Mouse (Mus musculus): ENCODE results near the gene Klk8. TPM values are rescaled to one million over a fixed set of nuclear protein-coding genes. Genes with fewer than 3 reads are reported as not detected.

The Klk8 gene
- polyA plus RNA-seq, 1 experiment, result not detected

GRCm38 (mm10) chr7:43815211-43815610 is 17.8 kb downstream of the Klk8 start:
- Histone ChIP-seq H3K4me1 (ENCODE audit: control insufficient read depth, insufficient read depth, low read length) (no peaks in the 10 kb centered on the region), H3K27ac (ENCODE audit: insufficient read depth, low read depth, low read length) (no peak overlapping the region), H3K4me3 (ENCODE audit: insufficient read depth, low read depth, low read length) (no peak overlapping the region)
- TF ChIP-seq CTCF (IDR thresholded peaks at IDR 0.05; ENCODE audit: insufficient read depth, low read depth, low read length) (no peak), POLR2A (IDR thresholded peaks at IDR 0.05; ENCODE audit: insufficient read depth, low read depth, low read length) (no peak)
- whole genome bisulfite sequencing, result 91% methylated on average over 7 of the region's 7 CpGs

GRCm38 (mm10) chr7:43816746-43817145 is 19.4 kb downstream of the Klk8 start:
- Histone ChIP-seq H3K4me1 (ENCODE audit: control insufficient read depth, insufficient read depth, low read length) (no peaks in the 10 kb centered on the region), H3K27ac (ENCODE audit: insufficient read depth, low read depth, low read length) (no peak overlapping the region), H3K4me3 (ENCODE audit: insufficient read depth, low read depth, low read length) (no peak overlapping the region)
- no peak for TF ChIP-seq CTCF (IDR thresholded peaks at IDR 0.05; ENCODE audit: insufficient read depth, low read depth, low read length)
- no peak for TF ChIP-seq POLR2A (IDR thresholded peaks at IDR 0.05; ENCODE audit: insufficient read depth, low read depth, low read length)

- Histone ChIP-seq H3K4me3 (ENCODE audit: insufficient read depth, low read depth, low read length) (no peak overlapping the region), H3K4me1 (ENCODE audit: control insufficient read depth, insufficient read depth, low read length) (no peaks in the 10 kb centered on the region), H3K27ac (ENCODE audit: insufficient read depth, low read depth, low read length) (no peak overlapping the region)
- WGBS, result 92% methylated on average over 7 of the region's 7 CpGs
- TF ChIP-seq POLR2A (IDR thresholded peaks at IDR 0.05; ENCODE audit: insufficient read depth, low read depth, low read length), result no peak
- no peak for TF ChIP-seq CTCF (IDR thresholded peaks at IDR 0.05; ENCODE audit: insufficient read depth, low read depth, low read length)
Measured at GRCm38 (mm10) chr7:43821581-43821980, 24.2 kb downstream of the Klk8 start.

- no peaks in the 10 kb centered on the region for H3K4me1 ChIP-seq (ENCODE audit: control insufficient read depth, insufficient read depth, low read length)
- H3K27ac ChIP-seq (ENCODE audit: insufficient read depth, low read depth, low read length), result no peak within 1 kb of the TSS
- no peak for TF ChIP-seq POLR2A (IDR thresholded peaks at IDR 0.05; ENCODE audit: insufficient read depth, low read depth, low read length)
- TF ChIP-seq CTCF (IDR thresholded peaks at IDR 0.05; ENCODE audit: insufficient read depth, low read depth, low read length), result no peak
- H3K4me3 ChIP-seq (ENCODE audit: insufficient read depth, low read depth, low read length), result no peak within 1 kb of the TSS
- 79% methylated on average over 10 of the region's 10 CpGs for WGBS
Measured at GRCm38 (mm10) chr7:43824199-43824598, 26.8 kb downstream of the Klk8 start, which contains the start of gene Klk6. TSS of gene Klk6 (plus strand) at chr7:43824499.

- Histone ChIP-seq H3K4me1 (ENCODE audit: control insufficient read depth, insufficient read depth, low read length) (no peaks in the 10 kb centered on the region), H3K27ac (ENCODE audit: insufficient read depth, low read depth, low read length) (no peak overlapping the region), H3K4me3 (ENCODE audit: insufficient read depth, low read depth, low read length) (no peak overlapping the region)
- WGBS, result 84% methylated on average over 5 of the region's 5 CpGs
- TF ChIP-seq POLR2A (IDR thresholded peaks at IDR 0.05; ENCODE audit: insufficient read depth, low read depth, low read length), result no peak
- TF ChIP-seq CTCF (IDR thresholded peaks at IDR 0.05; ENCODE audit: insufficient read depth, low read depth, low read length), result no peak
Measured at GRCm38 (mm10) chr7:43826056-43826455, 28.7 kb downstream of the Klk8 start.

GRCm38 (mm10) chr7:43827706-43828105 is 30.3 kb downstream of the Klk8 start:
- Histone ChIP-seq H3K27ac (ENCODE audit: insufficient read depth, low read depth, low read length) (no peak overlapping the region), H3K4me1 (ENCODE audit: control insufficient read depth, insufficient read depth, low read length) (no peaks in the 10 kb centered on the region), H3K4me3 (ENCODE audit: insufficient read depth, low read depth, low read length) (no peak overlapping the region)
- no peak for TF ChIP-seq POLR2A (IDR thresholded peaks at IDR 0.05; ENCODE audit: insufficient read depth, low read depth, low read length)
- TF ChIP-seq CTCF (IDR thresholded peaks at IDR 0.05; ENCODE audit: insufficient read depth, low read depth, low read length), result no peak
- 84% methylated on average over 4 of the region's 4 CpGs for WGBS

- no peak for TF ChIP-seq POLR2A (IDR thresholded peaks at IDR 0.05; ENCODE audit: insufficient read depth, low read depth, low read length)
- 89% methylated on average over 8 of the region's 8 CpGs for whole genome bisulfite sequencing
- Histone ChIP-seq H3K4me1 (ENCODE audit: control insufficient read depth, insufficient read depth, low read length) (no peaks in the 10 kb centered on the region), H3K27ac (ENCODE audit: insufficient read depth, low read depth, low read length) (no peak overlapping the region), H3K4me3 (ENCODE audit: insufficient read depth, low read depth, low read length) (no peak overlapping the region)
Measured at GRCm38 (mm10) chr7:43829006-43829405, 31.6 kb downstream of the Klk8 start.

- no peaks in the 10 kb centered on the region for H3K4me1 ChIP-seq (ENCODE audit: control insufficient read depth, insufficient read depth, low read length)
- H3K4me3 ChIP-seq (ENCODE audit: insufficient read depth, low read depth, low read length), result no peak within 1 kb of the TSS
- no peak for TF ChIP-seq POLR2A (IDR thresholded peaks at IDR 0.05; ENCODE audit: insufficient read depth, low read depth, low read length)
- H3K27ac ChIP-seq (ENCODE audit: insufficient read depth, low read depth, low read length), result no peak within 1 kb of the TSS
- WGBS, result 70% methylated on average over 3 of the region's 3 CpGs
Measured at GRCm38 (mm10) chr7:43841701-43842100, 44.3 kb downstream of the Klk8 start, which contains the start of gene Klk5. TSS of gene Klk5 (plus strand) at chr7:43841971.

GRCm38 (mm10) chr7:43843801-43844200 is 46.4 kb downstream of the Klk8 start:
- Histone ChIP-seq H3K4me1 (ENCODE audit: control insufficient read depth, insufficient read depth, low read length) (no peaks in the 10 kb centered on the region), H3K27ac (ENCODE audit: insufficient read depth, low read depth, low read length) (no peak overlapping the region), H3K4me3 (ENCODE audit: insufficient read depth, low read depth, low read length) (no peak overlapping the region)
- 86% methylated on average over 4 of the region's 4 CpGs for WGBS
- no peak for TF ChIP-seq CTCF (IDR thresholded peaks at IDR 0.05; ENCODE audit: insufficient read depth, low read depth, low read length)
- no peak for TF ChIP-seq POLR2A (IDR thresholded peaks at IDR 0.05; ENCODE audit: insufficient read depth, low read depth, low read length)

GRCm38 (mm10) chr7:43851616-43852015 is 54.2 kb downstream of the Klk8 start:
- 93% methylated on average over 6 of the region's 6 CpGs for WGBS
- Histone ChIP-seq H3K4me3 (ENCODE audit: insufficient read depth, low read depth, low read length) (no peak overlapping the region), H3K4me1 (ENCODE audit: control insufficient read depth, insufficient read depth, low read length) (no peaks in the 10 kb centered on the region), H3K27ac (ENCODE audit: insufficient read depth, low read depth, low read length) (no peak overlapping the region)
- TF ChIP-seq CTCF (IDR thresholded peaks at IDR 0.05; ENCODE audit: insufficient read depth, low read depth, low read length) (no peak), POLR2A (IDR thresholded peaks at IDR 0.05; ENCODE audit: insufficient read depth, low read depth, low read length) (no peak)

Other genes starting within 250 kb of the Klk8 start
- not detected in 2 replicates for gene Zfp658, start 235.3 kb upstream of the Klk8 start, polyA plus RNA-seq (2012; ENCODE audit: insufficient read depth, insufficient read length, low replicate concordance, missing spikeins)
- not detected in 2 replicates for gene Zfp719, start 218.0 kb upstream of the Klk8 start, polyA plus RNA-seq (2012; ENCODE audit: insufficient read depth, insufficient read length, low replicate concordance, missing spikeins)
- not detected in 2 replicates for gene Zfp819, start 190.4 kb upstream of the Klk8 start, polyA plus RNA-seq (2012; ENCODE audit: insufficient read depth, insufficient read length, low replicate concordance, missing spikeins)
- not detected in 2 replicates for gene Ceacam18, start 162.9 kb upstream of the Klk8 start, polyA plus RNA-seq (2012; ENCODE audit: insufficient read depth, insufficient read length, low replicate concordance, missing spikeins)
- gene Siglece, start 137.4 kb upstream of the Klk8 start, polyA plus RNA-seq (2012; ENCODE audit: insufficient read depth, insufficient read length, low replicate concordance, missing spikeins), result not detected in 2 replicates
- not detected in 2 replicates for gene Ctu1, start 125.6 kb upstream of the Klk8 start, polyA plus RNA-seq (2012; ENCODE audit: insufficient read depth, insufficient read length, low replicate concordance, missing spikeins)
- gene Klk14, start 107.2 kb upstream of the Klk8 start, polyA plus RNA-seq (2012; ENCODE audit: insufficient read depth, insufficient read length, low replicate concordance, missing spikeins), result not detected in 2 replicates
- gene Klk13, start 85.0 kb upstream of the Klk8 start, polyA plus RNA-seq (2012; ENCODE audit: insufficient read depth, insufficient read length, low replicate concordance, missing spikeins), result not detected in 2 replicates
- not detected in 2 replicates for gene Klk12, start 28.7 kb upstream of the Klk8 start, polyA plus RNA-seq (2012; ENCODE audit: insufficient read depth, insufficient read length, low replicate concordance, missing spikeins)
- not detected in 2 replicates for gene Klk11, start 23.0 kb upstream of the Klk8 start, polyA plus RNA-seq (2012; ENCODE audit: insufficient read depth, insufficient read length, low replicate concordance, missing spikeins)
- gene Klk10, start 16.5 kb upstream of the Klk8 start, polyA plus RNA-seq (2012; ENCODE audit: insufficient read depth, insufficient read length, low replicate concordance, missing spikeins), result not detected in 2 replicates
- not detected in 2 replicates for gene Klk9, start 5.7 kb upstream of the Klk8 start, polyA plus RNA-seq (2012; ENCODE audit: insufficient read depth, insufficient read length, low replicate concordance, missing spikeins)
- not detected in 2 replicates for gene Klk7, start 13.7 kb downstream of the Klk8 start, polyA plus RNA-seq (2012; ENCODE audit: insufficient read depth, insufficient read length, low replicate concordance, missing spikeins)
- not detected in 2 replicates for gene Klk6, start 26.9 kb downstream of the Klk8 start, polyA plus RNA-seq (2012; ENCODE audit: insufficient read depth, insufficient read length, low replicate concordance, missing spikeins)
- gene Klk5, start 44.4 kb downstream of the Klk8 start, polyA plus RNA-seq (2012; ENCODE audit: insufficient read depth, insufficient read length, low replicate concordance, missing spikeins), result not detected in 2 replicates
- not detected in 2 replicates for gene Klk4, start 83.6 kb downstream of the Klk8 start, polyA plus RNA-seq (2012; ENCODE audit: insufficient read depth, insufficient read length, low replicate concordance, missing spikeins)
- not detected in 2 replicates for gene Klk15, start 136.2 kb downstream of the Klk8 start, polyA plus RNA-seq (2012; ENCODE audit: insufficient read depth, insufficient read length, low replicate concordance, missing spikeins)
- not detected in 2 replicates for gene Klk1b8, start 153.1 kb downstream of the Klk8 start, polyA plus RNA-seq (2012; ENCODE audit: insufficient read depth, insufficient read length, low replicate concordance, missing spikeins)
- not detected in 2 replicates for gene Klk1b1, start 169.2 kb downstream of the Klk8 start, polyA plus RNA-seq (2012; ENCODE audit: insufficient read depth, insufficient read length, low replicate concordance, missing spikeins)
- gene Klk1b9, start 178.5 kb downstream of the Klk8 start, polyA plus RNA-seq (2012; ENCODE audit: insufficient read depth, insufficient read length, low replicate concordance, missing spikeins), result not detected in 2 replicates
- gene Klk1b11, start 198.3 kb downstream of the Klk8 start, polyA plus RNA-seq (2012; ENCODE audit: insufficient read depth, insufficient read length, low replicate concordance, missing spikeins), result not detected in 2 replicates
- not detected in 2 replicates for gene Klk1b26, start 214.6 kb downstream of the Klk8 start, polyA plus RNA-seq (2012; ENCODE audit: insufficient read depth, insufficient read length, low replicate concordance, missing spikeins)